ENCODE assay signal across 16 mouse cellular contexts in genomic region chr2:157136646-157137045, GRCm38 (mm10). TPM values are rescaled to one million over a fixed set of nuclear protein-coding genes. Genes with fewer than 3 reads are reported as not detected.
DNase-seq lines count a peak whose midpoint lies in the region; ATAC-seq and TF ChIP-seq lines count a peak whose summit lies in the region.
"Had no signal": no experiment of that assay in that cellular context is flagged by ENCODE, and none has a peak within 500 bp of the region (broad histone marks: within the 10 kb centered on the region; RNA-seq: fewer than 3 reads in every experiment).

No protein-coding gene starts in this region.

- no peak overlapping the region for H3K9ac ChIP-seq in intestine, embryonic 14.5 days (ENCODE audit: low read length)
- H3K9ac ChIP-seq in intestine, postnatal 0 days (ENCODE audit: low read depth, low read length): no peak overlapping the region
- H3K9ac ChIP-seq in stomach, embryonic 15.5 days: no peak overlapping the region

- H3K9me3 ChIP-seq in intestine, embryonic 14.5 days (ENCODE audit: control insufficient read depth, low read length): no peaks in the 10 kb centered on the region
- H3K9me3 ChIP-seq in intestine, postnatal 0 days (ENCODE audit: control insufficient read depth): no peaks in the 10 kb centered on the region
- H3K9me3 ChIP-seq in stomach, embryonic 15.5 days: no peaks in the 10 kb centered on the region
- H3K9me3 ChIP-seq: forebrain, embryonic 10.5 days had no signal

- DNase-seq in adrenal gland, postnatal 10 days: peak; percentile 48
- DNase-seq in adrenal gland, postnatal 36 days: no peak
- DNase-seq in intestine, embryonic 14.5 days (ENCODE audit: low spot score): no peak
- DNase-seq in lung, postnatal 10 days: peak; percentile 40
- no peak for DNase-seq in lung, postnatal 25 days (ENCODE audit: low spot score)
- DNase-seq in urinary bladder, postnatal 4 days (ENCODE audit: low spot score in 2 of 2): no peak
- DNase-seq: cerebellum, adult 18-20 months; heart, postnatal 14 days; kidney, postnatal 25 days; layer of hippocampus, postnatal 36 days; left cerebral cortex, postnatal 4 days had no signal

- no peak overlapping the region for H3K4me3 ChIP-seq in intestine, embryonic 14.5 days (ENCODE audit: low read depth, low read length)
- no peak overlapping the region for H3K4me3 ChIP-seq in intestine, postnatal 0 days (ENCODE audit: low read depth, low read length)
- no peak overlapping the region for H3K4me3 ChIP-seq in stomach, embryonic 15.5 days (replicated peaks)
- H3K4me3 ChIP-seq: forebrain, embryonic 10.5 days had no signal

- H3K27ac ChIP-seq in intestine, embryonic 14.5 days (ENCODE audit: low read depth): peak overlapping the region; percentile 24; the same call in 1 of the 2 replicates
- no peak overlapping the region for H3K27ac ChIP-seq in intestine, postnatal 0 days (ENCODE audit: low read depth, low read length)
- peak overlapping the region; percentile 66 for H3K27ac ChIP-seq in stomach, embryonic 15.5 days
- H3K27ac ChIP-seq: forebrain, embryonic 10.5 days; macrophage had no signal

- TF ChIP-seq CTCF in intestine, postnatal 0 days (IDR thresholded peaks at IDR 0.05; ENCODE audit: low read depth): no peak

- H3K36me3 ChIP-seq in intestine, embryonic 14.5 days (ENCODE audit: control insufficient read depth, insufficient read depth, low read length): no peaks in the 10 kb centered on the region
- H3K36me3 ChIP-seq in intestine, postnatal 0 days (ENCODE audit: control insufficient read depth, insufficient read depth): no peaks in the 10 kb centered on the region
- H3K36me3 ChIP-seq in stomach, embryonic 15.5 days: no peaks in the 10 kb centered on the region
- H3K36me3 ChIP-seq: forebrain, embryonic 10.5 days had no signal

- ATAC-seq in intestine, embryonic 14.5 days (replicated peaks; ENCODE audit: low FRiP score, low TSS enrichment, low read depth): no peak
- no peak for ATAC-seq in intestine, postnatal 0 days
- no peak for ATAC-seq in stomach, embryonic 15.5 days (ENCODE audit: insufficient read depth, low FRiP score, low read depth)

- WGBS in intestine, embryonic 14.5 days: 52% methylated on average over 2 of the region's 2 CpGs
- 66% methylated on average over 2 of the region's 2 CpGs for WGBS in intestine, postnatal 0 days
- WGBS in stomach, embryonic 15.5 days: 45% methylated on average over 2 of the region's 2 CpGs

- no peak overlapping the region for H3K4me2 ChIP-seq in intestine, embryonic 14.5 days (ENCODE audit: low read length)
- no peak overlapping the region for H3K4me2 ChIP-seq in intestine, postnatal 0 days (replicated peaks; ENCODE audit: low read depth)
- H3K4me2 ChIP-seq in stomach, embryonic 15.5 days: no peak overlapping the region

- H3K4me1 ChIP-seq in intestine, embryonic 14.5 days (replicated peaks; ENCODE audit: control insufficient read depth, insufficient read depth, low read length): no peaks in the 10 kb centered on the region; the same call in 1 of the 2 replicates
- 0 out of 2 replicates have a peak, but pooled peaks cover 4% of the 10 kb centered on the region for H3K4me1 ChIP-seq in intestine, postnatal 0 days (replicated peaks; ENCODE audit: control insufficient read depth, insufficient read depth, low read length)
- H3K4me1 ChIP-seq in stomach, embryonic 15.5 days: peaks cover 7% of the 10 kb centered on the region

- no peaks in the 10 kb centered on the region for H3K27me3 ChIP-seq in intestine, embryonic 14.5 days (replicated peaks; ENCODE audit: control insufficient read depth, insufficient read depth, low read length)
- H3K27me3 ChIP-seq in intestine, postnatal 0 days (replicated peaks; ENCODE audit: control insufficient read depth, insufficient read depth, low read length): no peaks in the 10 kb centered on the region
- H3K27me3 ChIP-seq in stomach, embryonic 15.5 days (replicated peaks): no peaks in the 10 kb centered on the region

RNA-seq across cellular contexts. Expression of gene Samhd1, which starts 1.6 kb away (rescaled TPM):
- 10 to 100 TPM; 26.7 to 31.4 TPM for total RNA-seq in adrenal gland, postnatal 10 days (2021)
- total RNA-seq in adrenal gland, postnatal 36 days (2021): 10 to 100 TPM; 22.5 to 25.4 TPM
- polyA plus RNA-seq in intestine, embryonic 14.5 days (2014; fragmentation: Nextera tagmentation; extraction: Ambion mirVana): 28.1 and 28.7 TPM in 2 replicates
- 29.4 and 33.7 TPM in 2 replicates for polyA plus RNA-seq in intestine, postnatal 0 days (2015; fragmentation: Nextera tagmentation; extraction: Ambion mirVana)
- 27.1 and 28.9 TPM in 2 replicates for polyA plus RNA-seq in stomach, embryonic 15.5 days (2015; fragmentation: Nextera tagmentation; extraction: Ambion mirVana)

RNA-seq across cellular contexts. Expression of gene Tldc2, which starts 49.8 kb away (rescaled TPM):
- not detected for total RNA-seq in adrenal gland, postnatal 10 days (2021)
- total RNA-seq in adrenal gland, postnatal 36 days (2021): not detected
- polyA plus RNA-seq in intestine, embryonic 14.5 days (2014; fragmentation: Nextera tagmentation; extraction: Ambion mirVana): not detected in 2 replicates
- polyA plus RNA-seq in intestine, postnatal 0 days (2015; fragmentation: Nextera tagmentation; extraction: Ambion mirVana): not detected in 2 replicates
- not detected in 2 replicates for polyA plus RNA-seq in stomach, embryonic 15.5 days (2015; fragmentation: Nextera tagmentation; extraction: Ambion mirVana)
- total RNA-seq: heart, postnatal 14 days; layer of hippocampus, postnatal 36 days; left cerebral cortex, postnatal 4 days had no signal
- polyA plus RNA-seq: forebrain, embryonic 10.5 days; macrophage; neural tube, embryonic 14.5 days had no signal

RNA-seq across cellular contexts. Expression of gene Soga1, which starts 57.6 kb away (rescaled TPM):
- total RNA-seq in adrenal gland, postnatal 10 days (2021): 10 to 100 TPM; 30.3 to 35.9 TPM
- total RNA-seq in adrenal gland, postnatal 36 days (2021): 10 to 100 TPM; 36.3 to 38.7 TPM
- polyA plus RNA-seq in intestine, embryonic 14.5 days (2014; fragmentation: Nextera tagmentation; extraction: Ambion mirVana): 4.7 and 6.1 TPM in 2 replicates
- polyA plus RNA-seq in intestine, postnatal 0 days (2015; fragmentation: Nextera tagmentation; extraction: Ambion mirVana): 0.90 TPM in 2 replicates
- 3.6 and 4.2 TPM in 2 replicates for polyA plus RNA-seq in stomach, embryonic 15.5 days (2015; fragmentation: Nextera tagmentation; extraction: Ambion mirVana)

Comparison
In these comparisons a context has a peak if more than half of its experiments do, and no peak if none do; other contexts are left out.
1. DNase-seq: peak in adrenal gland, postnatal 10 days (single experiment) and lung, postnatal 10 days (single experiment); none in adrenal gland, postnatal 36 days (0 of 2), intestine, embryonic 14.5 days (single experiment), lung, postnatal 25 days (single experiment) and urinary bladder, postnatal 4 days (0 of 2).